Mouse (Mus musculus) liver, adult 2 months (tissue): ENCODE results near the gene Rffl.

Source experiments
- CTCF ChIP-seq: fragments of 200-500 bp; IDR thresholded peaks from 2 replicates; pipeline ENCODE4 v1.5.1; 2011; ENCODE audit warnings: low read depth, low read length, control low read depth
- POLR2A ChIP-seq: fragments of 200-500 bp; IDR thresholded peaks from 2 replicates; pipeline ENCODE4 v1.6.1; 2011; ENCODE audit warnings: low read length, control low read depth; ENCODE audit not compliant: insufficient read depth; ENCODE audit errors: extremely low read depth

- TF ChIP-seq POLR2A (no peak), CTCF (no peak)
Observed at GRCm38 (mm10) chr11:82782197-82782596, 88.8 kb downstream of the Rffl start.
